Mouse (Mus musculus) right cerebral cortex, postnatal 14 days (tissue): Measurements from ENCODE around the gene Sec11a.
"Not testable (repeated sequence)": the region's sequence is repeated elsewhere in the genome, so short reads cannot be mapped to it uniquely, and the experiment has no call there.

Source experiments
- DNase-seq: peaks from one replicate; pipeline ENCODE4 v3.0.0; 2022

The Sec11a gene

DNA sequence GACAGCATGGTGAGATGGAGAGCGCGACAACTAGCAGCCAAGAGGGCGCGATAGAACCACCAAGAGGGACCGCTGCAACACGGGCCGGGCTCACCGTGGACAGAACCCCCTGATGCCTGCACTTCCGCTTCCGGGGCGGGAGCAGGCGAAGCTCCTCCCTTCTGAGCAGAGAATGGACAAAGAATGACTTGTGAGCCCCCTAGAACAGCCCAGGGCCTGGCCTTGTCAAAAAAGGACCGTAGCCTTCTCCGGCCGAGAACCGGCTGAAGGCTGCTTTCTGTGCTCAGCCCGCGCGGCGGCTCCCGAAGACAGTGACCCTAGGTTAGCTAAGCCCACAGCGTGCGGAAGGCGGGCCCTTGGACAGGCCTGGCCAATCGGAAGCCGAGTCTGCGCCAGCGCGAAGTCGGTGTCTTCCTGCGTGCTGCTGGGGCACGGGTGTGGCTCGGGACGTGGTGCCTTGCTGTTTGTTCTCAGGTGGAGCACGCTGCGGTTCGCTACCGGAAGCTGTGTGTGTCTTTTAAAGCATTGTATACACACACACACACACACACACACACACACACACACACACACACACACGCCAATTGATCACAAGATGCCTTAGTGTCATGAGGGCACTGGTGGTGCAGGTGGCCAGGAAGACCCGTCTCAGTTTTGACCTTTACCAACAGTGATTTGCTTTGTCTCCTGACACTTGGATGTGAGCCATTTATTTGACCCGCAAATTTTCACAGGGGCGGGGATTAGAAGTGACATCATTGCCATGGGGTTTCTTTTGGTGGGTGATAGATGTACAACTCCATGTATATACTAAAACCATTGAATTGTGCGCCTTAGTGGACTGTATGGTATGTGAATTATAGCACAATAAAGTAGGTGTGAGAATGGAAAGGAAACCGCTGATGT, at the start of gene Sec11a:
Sec11a (minus strand) TSS at position 336 of the 906 bp plus-strand sequence.
- DNase-seq: peak; percentile 94

DNA sequence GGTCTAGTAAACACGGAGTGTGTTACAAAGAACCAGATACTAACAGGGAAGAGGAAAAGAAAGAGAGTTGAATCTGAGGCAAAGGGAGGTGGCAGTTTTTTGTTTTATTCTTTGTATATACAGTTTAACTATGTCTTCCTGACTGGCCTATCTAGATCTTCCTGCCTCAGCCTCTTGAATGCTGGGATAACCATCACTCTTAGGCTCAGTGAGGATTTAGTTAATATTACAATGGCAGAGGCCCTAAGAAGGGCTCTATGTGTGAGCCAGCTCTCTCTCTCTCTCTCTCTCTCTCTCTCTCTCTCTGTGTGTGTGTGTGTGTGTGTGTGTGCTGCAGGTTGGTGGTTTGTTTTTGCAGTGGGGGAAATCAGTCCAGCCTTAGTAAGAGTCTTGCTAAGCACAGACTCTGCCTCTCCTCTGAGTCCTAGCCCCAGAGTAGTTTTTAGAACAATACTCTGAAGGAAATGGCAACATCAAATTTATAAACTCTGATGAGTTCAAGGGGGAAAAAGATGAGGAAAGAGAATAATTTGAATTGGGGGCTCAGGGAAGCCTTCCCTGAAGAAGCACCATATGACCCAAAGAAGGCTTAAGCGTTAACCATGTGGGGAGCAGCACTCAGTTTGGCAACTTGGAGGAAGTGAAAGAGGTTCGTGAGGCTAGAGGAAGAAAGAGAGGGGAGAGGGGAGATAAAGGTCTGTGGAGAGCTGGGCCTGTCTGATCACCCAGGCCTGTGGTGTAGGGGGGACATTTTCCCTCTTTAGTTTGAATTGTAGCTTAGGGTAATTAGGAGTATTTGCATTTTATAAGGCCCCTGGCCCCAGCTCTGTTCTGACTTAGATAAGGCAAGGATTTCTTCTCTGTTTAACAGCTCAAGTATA, 47.9 kb upstream of the Sec11a start:
- no peak for DNase-seq

DNA sequence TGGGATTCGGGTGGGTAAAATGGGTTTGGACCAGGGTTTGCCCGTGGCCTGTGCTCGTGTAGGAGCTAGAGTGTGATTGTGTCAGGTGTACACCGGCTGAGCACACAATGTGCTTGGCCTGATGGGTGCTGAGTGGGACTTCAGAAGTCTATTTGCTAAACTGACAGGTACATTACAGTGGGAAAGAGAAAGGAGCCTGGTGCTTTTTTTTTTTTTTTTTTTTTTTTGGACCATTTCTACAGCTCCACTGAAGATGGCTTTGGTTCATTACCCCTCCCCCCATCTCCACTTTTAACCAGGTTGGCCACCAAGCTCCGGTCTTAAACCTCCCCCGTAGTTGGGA, 47.1 kb upstream of the Sec11a start:
- no peak for DNase-seq

DNA sequence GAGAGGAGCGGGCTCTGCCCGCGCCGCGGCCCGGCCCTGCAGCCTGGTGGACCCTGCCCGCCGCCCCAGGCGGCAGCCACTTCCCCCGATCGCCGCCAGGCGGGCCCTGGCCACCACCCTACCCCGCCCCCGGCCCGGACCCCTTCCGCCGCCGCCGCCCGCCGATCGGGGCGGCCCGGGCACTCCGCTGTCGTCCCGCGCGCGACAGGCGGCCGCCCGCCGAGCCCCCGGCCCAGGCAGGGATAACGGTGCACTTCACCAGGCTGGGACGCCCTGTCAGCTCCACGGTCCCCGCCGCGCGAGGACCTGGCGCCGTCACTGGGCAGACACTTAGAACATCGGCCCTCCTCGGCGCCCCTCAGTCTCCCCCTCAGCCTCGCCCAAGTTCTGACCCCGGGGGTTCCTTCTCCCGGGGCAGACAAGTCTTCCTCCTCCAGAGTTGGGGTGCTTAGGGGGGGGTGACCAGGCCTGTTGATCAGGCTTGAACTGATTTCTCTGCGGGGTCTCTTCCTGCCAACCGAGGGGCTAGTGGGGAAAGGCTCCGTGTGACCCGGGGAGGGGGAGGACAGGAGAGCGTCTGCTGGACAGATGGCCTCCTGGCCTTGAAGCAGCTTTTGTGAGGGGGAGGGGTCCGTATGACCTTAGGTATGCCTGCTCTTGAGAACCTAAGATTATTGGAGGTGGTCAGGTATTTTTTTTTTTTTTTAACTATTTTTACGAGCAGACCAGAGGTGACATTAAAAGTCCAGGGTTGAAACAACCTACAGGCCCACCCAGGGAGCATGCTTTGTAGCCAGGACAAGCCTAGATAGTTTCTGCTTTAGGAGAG, 46.5 kb upstream of the Sec11a start:
- DNase-seq: peak; percentile 57

DNA sequence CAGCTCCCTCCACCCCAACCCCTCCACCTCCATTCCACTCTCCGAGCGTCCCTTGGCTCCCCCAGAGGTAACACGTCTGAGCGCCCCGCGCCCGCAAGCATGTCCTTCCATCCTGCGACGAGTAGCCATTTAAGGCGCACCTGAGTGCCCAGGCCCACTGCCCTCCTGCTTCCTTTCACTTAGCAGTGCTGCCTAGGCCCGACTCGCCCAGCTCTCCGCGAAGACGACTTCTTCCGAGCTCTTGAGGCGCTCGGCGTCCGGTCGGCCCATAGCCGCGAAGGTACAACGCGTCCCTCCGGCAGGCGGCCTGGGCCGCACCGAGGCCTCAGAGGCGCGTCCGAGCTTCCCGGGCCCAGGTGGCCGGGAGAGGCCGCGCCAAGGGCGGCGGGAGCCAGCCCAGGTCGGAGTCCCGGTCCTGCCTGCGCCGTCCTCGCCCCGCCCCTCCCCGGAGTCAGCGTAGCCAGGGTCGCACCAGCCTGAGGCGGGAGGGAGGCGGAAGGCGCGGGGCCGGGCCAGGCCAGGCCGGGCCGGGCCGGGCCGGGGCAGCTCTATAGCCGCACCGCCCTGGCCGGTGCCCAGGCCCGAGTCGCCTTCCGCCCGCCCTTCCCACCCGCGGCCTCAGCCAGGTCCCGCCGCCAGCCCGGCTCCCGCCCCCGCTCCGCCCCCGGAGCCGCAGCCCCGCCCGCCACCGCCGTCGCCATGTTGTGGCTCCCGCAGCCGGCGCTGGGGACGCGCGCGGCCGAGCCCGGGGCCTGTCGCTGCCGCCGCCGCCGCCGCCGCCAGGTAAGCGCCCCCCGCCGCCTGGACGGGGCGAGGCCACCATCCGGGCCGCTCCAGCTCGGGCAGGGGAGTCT, 45.6 kb upstream of the Sec11a start, which contains the start of gene Zfp592:
Zfp592 (plus strand) TSS at position 702 of the 854 bp plus-strand sequence.
- DNase-seq: peak; percentile 73

DNA sequence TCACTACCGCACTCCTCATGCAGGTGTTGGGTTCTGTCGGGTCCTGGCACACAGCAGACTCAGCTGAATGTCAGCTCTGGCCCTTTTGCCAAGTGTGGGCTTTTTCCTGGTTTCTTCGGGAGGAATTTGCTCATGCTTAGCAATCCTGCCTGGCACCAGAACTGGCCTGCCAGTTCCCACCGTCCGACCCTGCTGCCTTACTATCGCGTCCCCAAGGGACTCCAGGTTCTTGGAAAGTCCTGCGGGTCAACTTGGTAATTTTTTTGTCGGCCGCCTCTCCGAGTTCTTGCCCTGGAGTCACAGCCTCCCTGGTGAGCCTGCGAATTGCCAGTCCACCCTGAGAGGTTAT, 45.0 kb upstream of the Sec11a start:
- peak; percentile 12 for DNase-seq

DNA sequence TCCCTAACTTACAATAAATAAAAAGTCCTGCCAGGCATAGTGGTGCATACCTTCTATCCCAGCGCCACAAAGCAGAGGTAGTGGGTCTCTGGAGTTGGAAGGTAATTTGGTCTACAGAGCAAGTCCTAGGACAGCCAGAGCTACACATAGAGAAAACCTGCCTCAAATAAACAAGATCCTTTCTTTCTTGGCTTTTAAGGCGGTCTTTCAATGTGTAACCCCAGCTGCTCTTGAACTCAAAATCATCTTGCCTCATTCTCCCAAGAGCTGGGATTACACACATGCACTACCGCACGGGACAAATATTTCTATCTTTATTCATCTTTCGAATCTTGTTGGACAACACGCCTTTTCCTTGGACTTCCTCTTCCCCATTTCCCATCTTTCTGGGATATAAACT, 44.5 kb upstream of the Sec11a start:
- DNase-seq: no peak

DNA sequence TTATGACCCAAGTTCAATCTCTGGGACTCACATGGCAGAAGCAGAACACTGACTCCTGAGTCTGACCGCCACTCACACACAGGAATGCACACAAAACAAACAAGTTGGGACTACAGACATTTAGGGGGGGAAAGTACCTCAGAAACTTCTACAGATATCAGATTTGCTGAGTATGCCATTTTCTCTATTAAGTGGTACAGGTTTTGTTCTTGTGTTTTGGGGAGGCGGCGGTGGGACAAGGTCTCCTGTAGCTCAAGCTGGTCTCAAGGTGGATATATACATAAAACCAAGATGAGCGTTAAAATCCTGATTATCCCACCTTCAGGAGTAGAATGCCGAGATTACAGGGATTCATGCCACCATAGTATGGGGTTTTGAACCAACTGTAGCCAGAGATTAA, 44.0 kb upstream of the Sec11a start:
- no peak for DNase-seq

DNA sequence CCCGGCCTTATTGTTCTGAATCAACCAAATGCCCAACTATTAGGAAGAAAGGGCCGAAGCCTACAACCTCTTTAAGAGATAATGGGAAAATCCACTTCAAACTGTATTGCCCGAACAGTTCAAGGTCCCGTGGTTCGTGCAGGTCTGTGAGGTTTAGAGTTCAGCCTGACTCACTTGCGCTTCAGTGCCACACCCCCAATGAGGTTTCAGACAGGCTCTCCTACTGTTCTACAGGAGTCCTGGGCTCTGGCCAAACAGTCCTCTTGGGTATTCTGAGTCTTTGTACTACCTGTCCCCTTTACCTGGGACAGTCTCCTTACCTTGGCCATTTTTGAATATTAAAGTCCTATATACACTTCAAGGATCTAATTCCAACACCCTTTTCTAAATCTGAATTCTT, 42.7 kb upstream of the Sec11a start:
- no peak for DNase-seq

DNA sequence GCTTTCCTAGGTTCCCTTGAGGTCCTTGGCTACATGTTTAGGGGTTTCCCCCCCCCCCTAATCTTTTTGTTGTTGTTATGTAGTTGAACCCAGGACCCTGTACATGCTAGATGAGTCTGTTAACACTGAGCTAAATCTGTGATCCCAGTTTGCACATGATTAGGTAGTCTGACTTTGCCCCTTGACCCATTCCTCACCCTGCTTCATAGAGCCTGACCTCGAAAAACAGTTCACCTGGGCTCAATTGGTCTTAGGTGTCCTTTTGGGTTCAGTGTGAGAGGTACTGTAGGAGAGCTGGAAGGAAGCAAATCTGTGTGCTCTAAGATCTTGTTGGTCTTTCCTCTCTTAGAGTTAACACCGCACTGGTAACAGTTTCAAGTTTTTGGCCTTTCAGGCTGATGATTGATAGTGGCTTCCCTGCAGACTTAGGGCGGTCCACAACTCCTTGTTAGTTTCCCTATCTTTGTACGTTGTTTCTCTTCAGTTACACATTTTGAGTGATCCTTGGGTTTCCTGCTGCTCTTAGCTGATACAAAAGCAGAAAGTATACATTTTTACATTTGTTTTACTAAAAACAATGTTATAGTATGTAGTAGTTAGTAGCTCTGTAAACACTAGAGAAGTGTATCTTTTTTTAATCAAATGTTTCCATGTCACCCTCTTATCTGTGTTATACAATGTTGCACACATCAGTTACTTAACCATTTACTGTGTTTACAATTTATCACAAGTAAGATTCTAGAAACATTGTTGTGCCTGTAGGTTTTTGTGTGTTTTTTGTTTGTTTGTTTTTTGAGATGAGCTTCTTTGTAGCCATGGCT, 40.4 kb upstream of the Sec11a start:
- DNase-seq: no peak

DNA sequence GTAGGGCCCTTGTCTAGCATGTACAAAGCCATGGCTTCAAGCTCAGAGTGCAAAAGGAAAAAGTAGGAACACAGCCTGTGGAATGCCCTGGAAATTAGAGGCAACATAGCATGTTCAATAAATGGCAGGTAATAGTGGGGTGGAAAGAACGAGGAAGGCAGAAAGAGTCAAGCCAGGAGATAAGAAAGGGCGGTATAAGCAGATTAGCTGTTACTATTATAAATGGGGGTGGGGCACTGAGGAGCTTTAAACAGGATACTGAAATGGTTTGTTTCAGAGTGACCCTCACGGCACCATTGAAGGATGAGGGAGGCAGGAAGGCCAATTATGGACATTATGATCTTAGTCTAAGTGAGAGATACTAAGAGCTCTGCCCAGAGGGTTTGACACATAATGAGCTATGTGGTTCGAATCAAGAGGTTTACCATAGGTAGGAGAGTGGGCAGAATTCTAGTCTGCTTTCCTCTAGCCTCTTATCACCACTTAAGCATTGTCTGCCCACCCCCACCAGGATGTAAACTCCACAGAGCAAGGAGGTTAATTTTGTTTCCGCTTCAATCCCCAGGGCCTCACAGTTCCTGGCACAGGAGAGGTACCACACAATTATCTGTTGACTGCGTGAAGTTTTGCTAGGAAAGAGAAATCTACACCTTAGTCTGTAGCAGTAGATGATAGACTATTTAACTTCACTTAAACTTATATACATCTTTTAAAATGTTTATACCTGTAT, 39.0 kb upstream of the Sec11a start:
- no peak for DNase-seq

DNA sequence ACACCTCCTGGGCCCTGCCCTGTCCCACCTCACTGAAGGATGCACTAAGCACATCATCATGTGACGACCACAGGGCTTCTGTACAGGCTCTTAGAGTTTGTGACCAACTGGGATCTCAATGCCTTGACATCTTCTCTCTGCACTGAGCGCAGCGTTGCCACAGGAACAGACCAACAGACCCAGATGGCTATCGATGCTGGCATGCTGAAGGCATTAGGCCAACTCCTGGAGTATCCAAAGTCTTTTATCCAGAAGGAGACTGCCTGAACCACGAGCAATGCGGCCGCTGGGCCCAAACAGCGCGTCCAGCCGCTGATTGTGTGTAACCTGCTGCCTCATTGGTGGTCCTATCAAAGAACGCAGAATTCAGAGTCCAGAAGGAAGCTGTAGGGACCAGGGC, 33.0 kb upstream of the Sec11a start:
- no peak for DNase-seq

DNA sequence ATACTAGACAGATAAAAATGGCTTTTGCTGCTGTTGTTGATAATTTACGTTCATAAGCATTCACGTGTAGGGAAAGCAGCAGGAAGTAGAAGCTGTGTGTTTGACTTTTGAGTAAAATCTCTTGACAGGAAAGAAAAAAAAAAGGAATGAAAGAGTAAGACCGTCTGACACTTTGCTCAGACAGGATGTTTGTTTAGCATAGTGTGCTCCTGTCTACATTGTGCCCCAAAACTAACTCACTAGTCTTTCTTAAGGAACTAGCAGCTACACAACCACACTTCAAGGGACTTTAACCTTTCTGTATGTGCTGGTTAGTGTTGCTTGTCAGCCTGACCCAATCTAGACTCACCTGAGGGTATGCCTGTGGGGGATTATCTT, 26.0 kb upstream of the Sec11a start:
- DNase-seq: not testable (repeated sequence)

DNA sequence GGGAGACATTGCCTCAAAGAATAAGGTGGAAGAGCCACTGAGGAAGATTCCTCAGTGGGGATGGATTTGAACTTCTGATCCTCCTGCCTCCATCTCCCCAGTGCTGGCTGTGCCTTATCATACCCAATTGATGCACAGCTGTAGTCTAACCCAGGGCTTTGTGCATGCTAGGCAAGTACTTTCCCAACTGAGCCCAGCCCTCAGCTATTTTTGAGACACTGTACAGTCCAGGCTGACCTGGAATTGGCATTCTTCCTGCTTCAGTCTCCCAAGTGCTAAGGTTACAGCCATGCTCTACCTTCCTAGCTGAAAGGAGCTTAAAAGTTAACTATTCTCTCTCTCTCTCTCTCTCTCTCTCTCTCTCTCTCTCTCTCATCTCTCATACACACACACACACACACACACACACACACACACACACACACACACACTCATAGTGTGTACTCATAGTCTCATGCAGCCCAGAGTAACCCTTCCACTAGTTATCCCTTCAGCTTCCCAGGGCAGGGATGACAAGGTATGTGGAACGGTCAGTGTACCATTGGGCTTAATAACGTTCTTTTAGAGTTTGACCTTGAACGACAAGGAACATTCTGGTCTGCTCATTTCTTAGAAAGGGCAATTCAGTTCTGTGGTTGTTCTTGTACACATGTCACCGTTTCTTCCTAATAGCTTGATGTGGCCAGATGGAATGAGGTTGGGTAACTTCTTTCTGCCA, 25.5 kb upstream of the Sec11a start:
- not testable (repeated sequence) for DNase-seq

DNA sequence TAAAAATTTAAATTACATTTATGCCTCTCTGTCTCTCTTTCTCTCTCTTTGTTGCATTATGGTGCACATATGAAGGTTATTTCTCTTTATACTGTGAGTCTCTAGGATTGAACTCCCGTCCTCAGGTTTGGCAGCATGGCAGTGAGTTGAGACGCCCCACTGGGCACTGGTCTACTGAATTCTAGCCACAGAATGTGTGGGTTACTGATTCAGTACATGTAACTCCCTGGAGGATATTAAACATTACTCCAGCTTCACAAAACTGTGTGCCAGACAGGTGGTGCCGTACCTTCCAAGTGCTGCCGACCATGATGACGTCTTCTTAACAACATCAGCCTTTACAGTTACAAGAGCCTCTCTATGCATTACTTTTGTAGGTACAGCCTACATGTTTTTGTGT, 24.5 kb upstream of the Sec11a start:
- DNase-seq: no peak

DNA sequence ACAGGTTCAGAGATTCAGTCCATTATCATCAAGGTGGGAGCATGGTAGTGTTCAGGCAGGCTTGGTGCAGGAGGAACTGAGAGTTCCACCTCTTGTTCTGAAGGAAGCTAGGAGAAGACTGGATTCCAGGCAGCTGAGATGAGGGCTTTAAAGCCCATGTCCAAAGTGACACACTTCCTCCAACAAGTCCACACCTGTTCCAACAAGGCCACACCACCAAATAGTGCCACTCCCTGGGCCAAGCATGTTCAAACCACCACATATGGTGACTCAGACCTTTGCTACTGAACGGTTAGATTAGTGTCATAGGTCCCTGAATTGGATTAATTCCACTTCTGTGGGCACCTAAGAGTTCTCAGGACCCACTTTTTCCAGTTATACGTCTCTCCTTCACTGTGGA, 23.8 kb upstream of the Sec11a start:
- DNase-seq: no peak

DNA sequence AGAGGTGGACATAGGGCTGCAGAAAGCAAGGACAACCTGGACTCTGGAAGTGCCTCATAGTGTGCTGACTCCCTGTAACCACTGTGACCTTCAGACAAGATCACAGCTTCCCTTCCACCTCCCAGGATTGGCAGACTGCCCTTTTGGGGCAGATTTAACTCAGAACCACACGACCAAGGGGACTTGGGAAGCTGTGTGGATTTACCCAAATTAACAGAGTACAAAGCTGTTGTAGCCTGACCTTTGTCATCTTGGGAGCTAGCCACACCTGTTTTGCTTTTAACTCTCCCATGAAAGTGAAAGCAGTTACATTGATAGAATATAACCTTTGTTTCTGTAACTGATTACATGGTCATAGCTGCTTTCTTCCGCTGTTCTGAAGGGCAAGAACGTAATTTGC, 23.3 kb upstream of the Sec11a start:
- DNase-seq: no peak

DNA sequence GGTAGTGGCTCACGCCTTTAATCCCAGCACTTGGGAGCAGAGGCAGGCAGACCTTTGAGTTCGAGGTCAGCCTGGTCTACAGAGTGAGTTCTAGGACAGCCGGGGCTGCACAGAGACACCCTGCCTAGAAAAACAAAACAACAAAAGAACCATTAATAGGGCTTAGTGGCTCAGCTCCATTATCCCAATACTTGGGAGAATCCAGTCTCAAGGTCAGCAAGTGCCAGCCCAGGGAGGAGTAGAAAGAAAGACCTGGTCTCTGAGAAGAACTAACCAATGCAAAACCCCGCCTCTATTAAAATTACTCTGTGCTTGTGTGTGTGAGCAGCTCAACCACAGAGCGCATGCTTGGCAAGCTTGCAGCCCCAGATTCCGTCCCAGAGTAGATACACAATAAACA, 15.2 kb upstream of the Sec11a start:
- DNase-seq: no peak

DNA sequence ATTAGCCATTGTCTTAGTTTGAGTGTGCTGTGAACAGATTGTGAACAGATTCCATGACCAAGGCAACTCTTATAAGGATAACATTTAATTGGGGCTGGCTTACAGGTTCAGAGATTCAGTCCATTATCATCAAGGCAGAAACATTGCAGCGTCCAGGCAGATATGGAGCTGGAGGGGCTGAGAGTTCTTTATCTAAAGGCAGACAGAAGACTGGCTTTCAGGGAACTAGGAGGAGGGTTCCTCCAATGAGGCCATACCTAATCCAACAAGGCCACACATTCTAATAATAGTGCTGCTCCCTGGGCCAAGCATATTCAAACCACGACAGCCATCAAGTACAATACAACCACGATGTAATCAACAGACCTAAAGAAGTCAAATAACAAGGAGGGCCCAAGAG, 11.4 kb upstream of the Sec11a start:
- no peak for DNase-seq

DNA sequence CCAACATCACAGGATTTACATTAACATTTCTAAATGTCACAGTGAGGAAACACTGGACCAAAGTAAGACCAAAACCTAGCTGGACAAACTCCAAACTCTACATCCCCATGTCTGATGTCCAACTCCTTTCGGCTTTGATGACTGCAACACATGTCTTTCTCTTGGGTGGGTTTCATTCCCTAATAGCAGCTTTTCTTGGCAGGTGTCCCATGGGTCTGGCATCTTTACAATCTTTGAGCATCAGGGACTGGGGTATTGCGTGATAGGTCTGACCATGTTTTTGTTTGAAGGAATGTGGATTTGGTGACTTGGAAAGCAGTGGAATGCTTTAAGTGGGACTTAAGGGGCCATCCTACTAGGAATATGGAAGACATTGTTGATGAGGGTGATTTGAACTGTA, 9.3 kb upstream of the Sec11a start:
- DNase-seq: no peak
